Mouse (Mus musculus) liver, postnatal 0 days (tissue): ENCODE measurements around the gene Pin1.

ENCODE experiments used
- CTCF ChIP-seq: sonication (generic); IDR thresholded peaks from 2 replicates; pipeline ENCODE4 v1.5.1; 2016; ENCODE audit warnings: antibody characterized with exemption, low read depth
- EP300 ChIP-seq: IDR thresholded peaks from 2 replicates; pipeline ENCODE4 v1.6.1; 2016; ENCODE audit warnings: antibody characterized with exemption, low read depth, mild to moderate bottlenecking

DNA sequence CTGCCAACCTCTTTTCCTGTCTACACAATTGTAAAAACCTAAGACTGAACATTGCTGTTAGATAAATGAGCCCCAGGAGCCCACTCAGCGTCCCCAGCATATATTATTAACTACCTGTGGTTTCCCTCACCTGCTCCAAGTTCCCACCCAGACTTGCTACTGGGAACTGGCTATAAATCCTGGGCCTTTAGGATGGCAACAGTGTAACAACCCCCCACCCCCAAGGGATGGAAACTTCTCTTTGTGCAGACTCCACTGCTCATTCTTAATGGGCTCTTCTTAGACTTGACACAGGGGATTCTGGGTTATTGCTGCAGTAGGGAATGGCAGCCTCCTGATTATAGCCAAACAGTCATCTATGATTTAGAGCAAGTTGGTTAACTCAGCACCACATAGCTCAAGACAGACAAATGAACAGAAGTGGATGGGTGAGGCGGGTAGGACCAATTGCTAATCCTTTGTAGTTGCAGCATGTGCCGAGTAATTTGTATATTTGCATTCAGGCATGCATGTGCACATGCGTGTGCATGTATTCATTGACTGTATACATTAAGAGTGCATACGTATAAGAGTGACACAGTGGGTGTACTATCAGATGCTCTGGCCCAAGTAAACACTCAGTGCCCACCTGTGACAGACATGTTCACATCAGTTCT lies 13.2 kb downstream of the Pin1 start:
- TF ChIP-seq CTCF, result no peak
- no peak for TF ChIP-seq EP300
